Mouse (Mus musculus) heart, adult 2 months (tissue): ENCODE data around the gene 1810046K07Rik. TPM values are rescaled to one million over a fixed set of nuclear protein-coding genes. Genes with fewer than 3 reads are reported as not detected.

Source experiments
- DNase-seq, 2 experiments: peaks; one replicate each; pipeline ENCODE4 v3.0.0; 2021
- H3K27ac ChIP-seq: fragments of 200-600 bp; 2 replicates; pipeline ENCODE4 v1.8.1; 2022
- H3K27me3 ChIP-seq: fragments of 200-500 bp; 2 replicates; pipeline ENCODE4 v1.6.1; 2012; ENCODE audit warnings: mild to moderate bottlenecking, low read length, inconsistent platforms, mixed read lengths; ENCODE audit not compliant: control insufficient read depth, insufficient read depth
- H3K36me3 ChIP-seq: fragments of 200-500 bp; 2 replicates; pipeline ENCODE4 v1.6.1; 2012; ENCODE audit warnings: low read length, inconsistent platforms; ENCODE audit not compliant: control insufficient read depth, insufficient read depth
- H3K4me1 ChIP-seq: fragments of 200-500 bp; 2 replicates; pipeline ENCODE4 v1.6.1; 2011; ENCODE audit warnings: low read length; ENCODE audit not compliant: control insufficient read depth, insufficient read depth
- H3K4me3 ChIP-seq: fragments of 200-600 bp; 2 replicates; pipeline ENCODE4 v1.8.1; 2022
- H3K79me2 ChIP-seq: fragments of 200-500 bp; replicated peaks from 2 replicates; pipeline ENCODE4 v1.6.1; 2012; ENCODE audit warnings: mild to moderate bottlenecking, inconsistent platforms, low read length, moderate library complexity, mixed read lengths; ENCODE audit not compliant: control insufficient read depth, insufficient read depth
- H3K9ac ChIP-seq: fragments of 200-500 bp; 2 replicates; pipeline ENCODE4 v1.6.1; 2012; ENCODE audit warnings: low read depth, mild to moderate bottlenecking, control low read depth, inconsistent platforms, low read length, mixed read lengths
- CTCF ChIP-seq: fragments of 200-600 bp; IDR thresholded peaks from 2 replicates; pipeline ENCODE4 v1.8.1; 2022; ENCODE audit warnings: antibody characterized with exemption, mild to moderate bottlenecking, moderate library complexity
- EP300 ChIP-seq: fragments of 200-500 bp; IDR thresholded peaks from 2 replicates; pipeline ENCODE4 v1.6.1; 2011; ENCODE audit warnings: low read depth, low read length, control low read depth; ENCODE audit not compliant: insufficient read depth
- POLR2A ChIP-seq: fragments of 200-500 bp; IDR thresholded peaks from 2 replicates; pipeline ENCODE4 v1.6.1; 2011; ENCODE audit warnings: mild to moderate bottlenecking, low read depth, low read length, control low read depth; ENCODE audit not compliant: insufficient read depth
- WGBS: fragments of 180-500 bp; shearing (Covaris S2); methylation state at CpG from one replicate; pipeline ENCODE4 v1.1.7; 2018; 5-methylcytosine and 5-hydroxymethylcytosine counted together
- intact Hi-C: fragments of 180-260 bp; cut with DNase I; formaldehyde crosslinking; loops from one replicate; pipeline ENCODE4 v1.15.1; 2025
- polyA plus RNA-seq: library from polyadenylated mRNA; depleted of rRNA; stranded (reverse); fragments of >200 nt; gene quantifications from 2 replicates; pipeline ENCODE4 v1.2.3, GENCODE M21; 2012
- total RNA-seq, 2 experiments: library from RNA; stranded (reverse); gene quantifications; 2 replicates each; pipeline ENCODE4 v1.2.3; 2021

Gene 1810046K07Rik
- total and polyA plus RNA-seq, 3 experiments = 0.43 TPM; not detected in 2

- TF ChIP-seq EP300 (no peak), POLR2A (no peak), CTCF (no peak)
- Histone ChIP-seq H3K9ac (no peak overlapping the region), H3K79me2 (no peaks in the 10 kb centered on the region), H3K27ac (no peak overlapping the region), H3K36me3 (no peaks in the 10 kb centered on the region), H3K4me1 (no peaks in the 10 kb centered on the region; the same call in 1 of the 2 replicates), H3K27me3 (no peaks in the 10 kb centered on the region), H3K4me3 (no peak overlapping the region)
- WGBS = 60% methylated on average over 5 of the region's 5 CpGs
- intact Hi-C loops = no loop called here
- DNase-seq = no peak
Measured at GRCm38 (mm10) chr9:51349422-51349821, 20.7 kb upstream of the 1810046K07Rik start.

- intact Hi-C loops = no loop called here
- H3K4me3 ChIP-seq = no peak overlapping the region
- 85% methylated on average over 9 of the region's 9 CpGs for whole genome bisulfite sequencing
- TF ChIP-seq POLR2A = no peak
- TF ChIP-seq CTCF = no peak
- TF ChIP-seq EP300 = no peak
- H3K79me2 ChIP-seq = no peaks in the 10 kb centered on the region
- no peaks in the 10 kb centered on the region; the same call in 1 of the 2 replicates for H3K4me1 ChIP-seq
- H3K9ac ChIP-seq = no peak overlapping the region
- H3K27me3 ChIP-seq = no peaks in the 10 kb centered on the region
- H3K36me3 ChIP-seq = no peaks in the 10 kb centered on the region
- no peak overlapping the region for H3K27ac ChIP-seq
- no peak for DNase-seq
Measured at GRCm38 (mm10) chr9:51345768-51346167, 17.1 kb upstream of the 1810046K07Rik start.

- H3K4me1 ChIP-seq = no peaks in the 10 kb centered on the region
- H3K79me2 ChIP-seq = no peaks in the 10 kb centered on the region
- TF ChIP-seq EP300 (peak; percentile 86; the same call in 1 of the 2 replicates), CTCF (peak; percentile 93), POLR2A (no peak)
- peak overlapping the region; percentile 38 for H3K9ac ChIP-seq
- H3K27ac ChIP-seq = no peak overlapping the region
- no peak overlapping the region for H3K4me3 ChIP-seq
- intact Hi-C loops = loop anchor here (1.0 to 10.0 kb wide), 3 partner anchors 429 to 759 kb away; partner anchors contain the start of gene Arhgap20
- no peaks in the 10 kb centered on the region for H3K36me3 ChIP-seq
- WGBS = 19% methylated on average over 8 of the region's 8 CpGs
- H3K27me3 ChIP-seq = no peaks in the 10 kb centered on the region
- DNase-seq = peak; percentile 76 to 83
Measured at GRCm38 (mm10) chr9:51335294-51336010, 6.7 kb upstream of the 1810046K07Rik start.

GRCm38 (mm10) chr9:51331449-51332238 is 2.9 kb upstream of the 1810046K07Rik start:
- Histone ChIP-seq H3K4me3 (no peak overlapping the region), H3K4me1 (no peaks in the 10 kb centered on the region), H3K9ac (no peak overlapping the region), H3K36me3 (no peaks in the 10 kb centered on the region), H3K27ac (no peak overlapping the region), H3K79me2 (no peaks in the 10 kb centered on the region), H3K27me3 (no peaks in the 10 kb centered on the region)
- no peak for DNase-seq
- intact Hi-C loops = loop anchor here (10.0 kb wide), 1 partner anchor 763 kb away; no protein-coding TSS in a partner anchor
- TF ChIP-seq POLR2A (no peak), EP300 (no peak), CTCF (no peak)
- WGBS = 82% methylated on average over 13 of the region's 13 CpGs

GRCm38 (mm10) chr9:51327555-51327903 is 1.2 kb downstream of the 1810046K07Rik start:
- no peak for DNase-seq
- Histone ChIP-seq H3K27ac (no peak overlapping the region), H3K9ac (no peak overlapping the region), H3K4me1 (no peaks in the 10 kb centered on the region), H3K79me2 (no peaks in the 10 kb centered on the region), H3K4me3 (no peak overlapping the region), H3K36me3 (no peaks in the 10 kb centered on the region), H3K27me3 (no peaks in the 10 kb centered on the region)
- WGBS = 80% methylated on average over 5 of the region's 5 CpGs
- no peak for TF ChIP-seq EP300
- no peak for TF ChIP-seq CTCF
- no peak for TF ChIP-seq POLR2A
- intact Hi-C loops = no loop called here
